Mouse (Mus musculus) adrenal gland, postnatal 10 days (tissue): ENCODE data around the gene Zfp952. TPM values are rescaled to one million over a fixed set of nuclear protein-coding genes. Genes with fewer than 3 reads are reported as not detected.

Experiments
- total RNA-seq, 2 experiments: library from RNA; stranded (reverse); gene quantifications; 2 replicates each; pipeline ENCODE4 v1.2.3; 2021

Zfp952 gene
- total RNA-seq, 2 experiments from 2014 or later = 7.6 to 9.9 TPM

Other genes with a start within 250 kb of the Zfp952 start
- gene Zfp871, start 204.8 kb upstream of the Zfp952 start, total RNA-seq = 10 to 100 TPM; 37.0 to 48.3 TPM
- 1 to 10 TPM in 1 of 2 experiments, under 1 TPM in 1; 0.81 to 1.5 TPM for gene Zfp811, start 183.2 kb upstream of the Zfp952 start, total RNA-seq
- 10 to 100 TPM in 1 of 2 experiments, 1 to 10 TPM in 1; 9.6 to 15.4 TPM for gene Zfp799, start 162.9 kb upstream of the Zfp952 start, total RNA-seq
- gene Zfp870, start 101.5 kb upstream of the Zfp952 start, total RNA-seq = 1 to 10 TPM; 7.3 to 9.2 TPM
- 1 to 10 TPM; 2.0 to 2.1 TPM for gene Cyp4f14, start 75.8 kb upstream of the Zfp952 start, total RNA-seq
- gene Cyp4f13, start 45.7 kb upstream of the Zfp952 start, total RNA-seq = 10 to 100 TPM; 41.5 to 56.3 TPM
- gene Zfp472, start 27.3 kb upstream of the Zfp952 start, total RNA-seq = 1 to 10 TPM; 4.4 TPM
- gene Zfp763, start 40.3 kb downstream of the Zfp952 start, total RNA-seq = 1 to 10 TPM; 5.9 to 8.7 TPM
- gene 4921501E09Rik, start 74.9 kb downstream of the Zfp952 start, total RNA-seq = not detected
- gene Zfp563, start 96.2 kb downstream of the Zfp952 start, total RNA-seq = 10 to 100 TPM in 1 of 2 experiments, 1 to 10 TPM in 1; 6.3 to 11.1 TPM
- gene Morc2b, start 146.6 kb downstream of the Zfp952 start, total RNA-seq = under 1 TPM in 1 of 2 experiments, not detected in 1; 0.15 TPM
- gene Olfr55, start 175.3 kb downstream of the Zfp952 start, total RNA-seq = not detected
- gene Olfr239, start 198.2 kb downstream of the Zfp952 start, total RNA-seq = not detected
- gene Olfr1564, start 228.6 kb downstream of the Zfp952 start, total RNA-seq = under 1 TPM in 1 of 2 experiments, not detected in 1; 0.06 TPM